Mouse (Mus musculus): ENCODE data around the gene Gm28043. TPM values are rescaled to one million over a fixed set of nuclear protein-coding genes. Genes with fewer than 3 reads are reported as not detected.
A peak's percentile ranks its signal among the peaks of the same experiment; 100 is the strongest.

Gm28043 gene
- total and polyA plus RNA-seq, 3 experiments, result 1.3 to 3.4 TPM; not detected in 1

DNA sequence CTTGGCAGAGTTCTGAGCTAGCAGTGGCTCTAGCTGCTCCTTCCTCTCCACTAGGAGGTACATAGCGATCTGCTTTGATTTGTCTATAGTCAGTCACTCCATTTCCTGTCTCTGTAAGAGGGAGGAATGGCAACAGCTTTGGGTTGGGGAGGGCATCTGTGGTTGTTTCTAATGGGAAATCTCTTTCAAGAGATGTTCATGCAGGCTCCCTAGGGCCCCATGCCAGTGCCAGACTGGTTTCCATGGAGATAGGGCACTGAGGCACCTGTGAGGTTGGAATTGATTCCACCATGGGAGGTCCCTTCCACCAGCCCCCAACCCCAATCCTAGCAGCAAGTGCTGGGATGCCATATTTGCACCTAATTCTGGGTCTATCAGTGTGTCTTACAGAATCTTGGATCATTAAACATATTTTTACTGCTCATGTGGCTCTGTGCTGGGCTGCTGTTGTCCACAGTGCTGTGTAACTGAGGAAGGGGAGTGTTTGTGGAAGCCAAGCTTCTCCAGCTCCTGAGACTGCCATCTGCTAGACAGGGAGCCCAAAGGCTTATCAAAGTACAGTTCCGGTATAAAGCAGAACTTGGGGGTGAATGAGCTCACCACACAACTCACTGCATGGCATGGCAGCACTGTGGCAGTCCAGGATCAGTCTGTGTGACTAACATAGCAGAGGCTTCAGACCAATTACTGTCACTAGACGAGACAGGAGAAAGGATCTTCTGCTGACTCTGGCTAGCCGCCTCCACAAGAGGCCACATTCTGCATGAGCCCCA is 88.4 kb downstream of the Gm28043 start (continued):
- TF ChIP-seq ZNF384 (IDR thresholded peaks at IDR 0.05; ENCODE audit: low read depth, low read length) (no peak), MYB (IDR thresholded peaks at IDR 0.05; ENCODE audit: low read depth, low read length) (no peak), EP300 (IDR thresholded peaks at IDR 0.05; ENCODE audit: low read depth in 1 of 2, low read length in 2 of 2) (peak in 1 of 2 experiments; percentile 60; a peak in 1 of 4 replicates), MAZ (IDR thresholded peaks at IDR 0.05; ENCODE audit: low read depth, low read length) (no peak), GATA1 (IDR thresholded peaks at IDR 0.05; ENCODE audit: low read depth, low read length) (peak; percentile 78), CHD2 (IDR thresholded peaks at IDR 0.05; ENCODE audit: low read length) (no peak), SIN3A (IDR thresholded peaks at IDR 0.05; ENCODE audit: low read length) (peak; percentile 42; the same call in 1 of the 2 replicates), CHD1 (IDR thresholded peaks at IDR 0.05; ENCODE audit: low read depth, low read length) (no peak), TCF12 (IDR thresholded peaks at IDR 0.05; ENCODE audit: low read depth, low read length) (peak; percentile 5; the same call in 1 of the 2 replicates), POLR2AphosphoS2 (IDR thresholded peaks at IDR 0.05; ENCODE audit: low read length) (peak; percentile 47; the same call in 1 of the 2 replicates), JUND (IDR thresholded peaks at IDR 0.05; ENCODE audit: low read depth, low read length) (no peak), KAT2A (conservative IDR thresholded peaks at IDR 0.05; ENCODE audit: low read depth, low read length) (no peak), BHLHE40 (IDR thresholded peaks at IDR 0.05; ENCODE audit: borderline replicate concordance, low read depth, low read length) (no peak), MAFK (IDR thresholded peaks at IDR 0.05; ENCODE audit: borderline replicate concordance, low read depth, low read length) (no peak), ZMIZ1 (IDR thresholded peaks at IDR 0.05; ENCODE audit: low read depth, low read length) (peak; percentile 63), MXI1 (IDR thresholded peaks at IDR 0.05; ENCODE audit: low read depth, low read length) (peak; percentile 59; the same call in 1 of the 2 replicates), MAX (IDR thresholded peaks at IDR 0.05; ENCODE audit: low read length) (no peak), NRF1 (IDR thresholded peaks at IDR 0.05; ENCODE audit: insufficient read depth, low read depth, low read length, poor library complexity, severe bottlenecking) (no peak), HCFC1 (IDR thresholded peaks at IDR 0.05; ENCODE audit: low read depth, low read length) (0 out of 2 replicates have a peak, but pooled peaks have one; percentile 13), UBTF (IDR thresholded peaks at IDR 0.05; ENCODE audit: borderline replicate concordance, insufficient read depth, low read depth, low read length) (no peak), USF2 (IDR thresholded peaks at IDR 0.05; ENCODE audit: borderline replicate concordance in 1 of 2, insufficient read depth in 1 of 2, low read depth in 1 of 2, low read length in 2 of 2) (no peak), MEF2A (IDR thresholded peaks at IDR 0.05; ENCODE audit: extremely low read depth, insufficient replicate concordance, low read depth, low read length, poor library complexity, severe bottlenecking) (no peak)
